Mouse (Mus musculus) urinary bladder, postnatal 25 days (tissue): ENCODE results near the gene Atp5e.

ENCODE experiments used
- DNase-seq: peaks from one replicate; pipeline ENCODE4 v3.0.0; 2022; ENCODE audit warnings: low spot score

The Atp5e gene

DNA sequence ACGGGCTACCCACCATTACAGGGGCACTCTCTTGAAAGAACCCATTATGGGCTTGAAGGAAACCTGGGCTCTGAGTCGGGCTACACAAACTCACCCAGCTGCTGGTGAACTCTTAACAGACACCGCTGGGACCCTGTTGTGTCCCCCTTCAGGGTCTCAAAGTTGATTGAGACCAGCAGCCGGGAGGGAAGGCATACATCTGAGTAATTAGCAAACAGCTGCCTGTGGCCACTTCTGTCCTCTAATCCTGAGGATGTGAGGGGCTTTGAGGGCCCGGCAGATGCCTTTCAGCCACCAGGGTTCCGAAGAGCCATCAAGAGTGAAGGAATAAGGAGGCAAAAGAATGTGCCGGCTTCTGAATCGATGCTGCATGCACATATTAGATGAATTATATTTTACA lies 17.0 kb downstream of the Atp5e start:
- no peak for DNase-seq

DNA sequence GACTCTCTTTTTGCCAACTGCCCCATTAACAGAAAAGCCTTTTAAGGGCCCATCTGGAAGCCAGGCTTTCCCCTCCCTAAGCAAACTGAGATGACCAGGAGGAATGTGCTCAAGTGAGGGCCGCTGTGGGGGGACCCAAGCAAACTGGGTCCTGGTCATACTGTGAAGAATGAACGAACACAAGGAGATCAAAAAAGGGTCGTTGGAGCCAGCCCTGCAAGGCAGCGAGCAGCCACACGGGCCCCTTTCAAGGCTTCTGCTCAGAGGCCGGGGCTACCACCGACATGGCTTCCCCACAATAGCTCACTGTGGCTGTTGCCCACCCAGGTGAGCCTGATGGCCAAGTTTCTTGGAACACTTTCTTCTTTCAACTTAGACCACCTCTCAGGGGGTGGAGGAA lies 17.4 kb downstream of the Atp5e start:
- no peak for DNase-seq

DNA sequence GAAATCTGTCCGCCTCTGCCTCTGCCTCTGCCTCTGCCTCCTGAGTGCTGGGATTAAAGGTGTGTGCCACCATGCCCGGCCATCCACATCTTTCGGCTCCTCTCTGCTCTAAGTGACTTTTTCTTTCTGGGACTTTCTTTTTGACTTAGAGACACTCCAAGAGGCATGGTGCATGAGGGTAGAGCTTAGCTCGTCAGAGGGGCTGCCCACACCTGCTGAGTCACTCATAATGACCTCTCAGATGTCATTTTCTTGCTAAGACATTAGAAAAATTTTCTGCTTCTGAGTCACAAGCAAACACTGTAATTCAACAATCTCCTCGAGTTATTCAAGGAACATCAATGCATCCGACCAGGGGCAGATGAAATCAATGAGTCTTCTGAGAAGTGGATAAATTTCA lies 18.9 kb downstream of the Atp5e start:
- DNase-seq, result no peak

DNA sequence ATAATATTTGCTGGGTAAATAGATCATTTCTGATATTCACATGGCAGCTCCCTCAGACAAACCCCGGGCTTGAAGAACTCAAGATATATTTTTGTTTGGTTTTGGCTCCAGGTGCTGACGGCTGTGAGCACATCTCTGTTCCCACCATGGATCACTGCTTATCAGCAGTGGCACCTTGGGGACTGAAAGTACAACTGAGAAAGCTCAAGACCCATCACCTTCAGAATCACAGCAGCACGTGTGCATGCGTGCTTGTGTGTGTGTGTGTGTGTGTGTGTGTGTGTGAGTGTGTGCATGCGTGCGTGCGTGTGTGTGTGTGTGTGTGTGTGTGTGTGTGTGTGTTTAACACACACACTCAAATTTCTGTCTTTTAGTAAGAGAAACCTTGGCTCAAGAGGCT lies 19.5 kb downstream of the Atp5e start:
- DNase-seq, result no peak

DNA sequence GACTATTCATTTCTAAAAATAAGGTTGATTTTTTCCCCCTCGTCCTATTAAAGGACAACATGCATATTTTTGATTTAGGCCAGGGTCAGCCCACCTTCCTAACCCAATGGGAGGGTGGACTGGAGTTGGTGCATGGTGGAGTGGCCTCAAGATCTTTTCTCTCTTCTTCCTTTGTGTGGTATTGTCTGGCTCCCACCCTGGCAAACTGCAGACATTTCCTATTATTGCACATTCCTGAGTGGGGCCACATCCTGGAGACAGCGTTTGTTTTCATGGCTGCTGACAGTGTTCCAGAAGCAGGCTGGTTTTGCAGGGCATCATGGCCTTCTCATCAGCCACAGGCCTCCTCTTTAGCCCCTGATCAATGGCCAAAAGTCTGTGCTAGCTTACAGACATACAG lies 20.9 kb downstream of the Atp5e start:
- no peak for DNase-seq

DNA sequence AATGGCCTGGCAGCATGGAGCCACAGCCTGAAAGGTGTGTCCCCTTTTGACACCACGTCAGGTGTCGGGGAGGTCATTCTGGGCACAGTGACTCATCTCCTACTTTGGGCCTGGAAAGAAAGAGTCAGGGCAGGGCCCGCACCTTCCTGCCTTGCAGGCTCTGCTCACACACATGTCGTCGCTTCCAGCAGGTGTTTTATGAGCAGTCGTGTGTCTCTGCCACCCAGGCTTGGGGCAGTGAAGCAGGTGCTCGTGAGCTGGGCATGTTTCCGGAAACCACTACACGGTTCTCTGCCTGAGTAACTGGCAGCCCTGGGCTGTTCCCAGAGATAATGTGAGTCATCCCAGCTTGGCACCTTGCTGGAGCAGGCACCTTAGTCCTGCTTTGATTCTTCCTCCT lies 21.4 kb downstream of the Atp5e start:
- no peak for DNase-seq

DNA sequence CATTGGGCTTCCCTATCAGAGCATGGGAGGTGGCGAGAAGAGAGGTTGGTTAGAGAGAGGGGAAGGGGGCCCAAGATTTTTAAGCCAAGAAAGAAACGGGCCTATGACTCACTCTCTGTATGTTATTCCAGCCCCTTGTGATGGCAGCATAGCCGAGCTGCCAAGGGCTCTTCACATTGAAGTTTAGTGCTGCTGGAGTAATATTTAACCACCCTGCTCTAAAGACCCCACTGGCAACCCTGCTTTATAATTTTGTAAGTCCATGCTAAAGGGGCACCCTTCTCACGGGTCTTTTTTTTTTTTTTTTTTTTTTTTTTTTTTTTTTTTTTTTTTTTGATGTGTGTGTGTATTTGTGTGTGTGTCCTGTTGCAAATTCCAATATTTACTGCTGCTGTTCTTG lies 22.0 kb downstream of the Atp5e start:
- no peak for DNase-seq

DNA sequence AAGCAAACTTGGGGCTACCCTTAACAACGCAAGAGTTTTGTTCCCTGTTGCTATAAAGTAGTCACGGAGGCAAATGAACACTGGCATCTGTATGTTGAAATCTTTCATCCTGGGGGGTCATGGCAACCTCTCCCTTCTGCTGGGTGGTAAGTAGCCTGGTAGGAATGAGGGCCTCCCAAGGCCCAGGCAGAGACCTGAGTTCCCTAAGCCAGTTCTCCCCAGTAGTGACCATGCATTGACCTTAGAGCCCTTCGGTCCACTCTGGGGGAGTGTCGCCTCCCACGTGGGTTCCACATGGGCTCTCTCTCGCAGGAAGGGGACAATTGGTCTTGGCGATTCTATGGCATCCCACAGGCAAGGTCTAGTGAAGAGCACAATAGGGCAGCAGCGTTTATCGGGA lies 23.9 kb downstream of the Atp5e start:
- DNase-seq, result no peak

DNA sequence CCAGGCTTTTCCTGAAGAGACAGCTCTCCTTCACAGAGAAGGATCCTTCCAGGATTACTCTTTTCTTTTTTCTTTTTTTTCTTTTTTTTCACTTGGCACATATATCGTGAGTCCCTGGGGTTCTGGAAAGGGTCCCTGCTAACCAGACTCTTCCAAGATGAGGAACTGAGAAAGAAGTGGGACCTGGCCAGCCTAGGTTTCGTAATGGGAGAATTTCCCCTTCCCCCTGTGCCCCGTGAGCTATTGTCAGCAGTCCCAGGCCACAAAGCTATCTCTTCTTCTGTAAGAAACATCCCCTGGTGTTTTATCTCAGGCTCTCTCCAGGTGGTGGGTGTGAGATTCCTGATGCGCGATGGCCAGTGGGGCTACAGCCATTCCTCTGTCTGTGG lies 24.5 kb downstream of the Atp5e start:
- DNase-seq, result no peak

DNA sequence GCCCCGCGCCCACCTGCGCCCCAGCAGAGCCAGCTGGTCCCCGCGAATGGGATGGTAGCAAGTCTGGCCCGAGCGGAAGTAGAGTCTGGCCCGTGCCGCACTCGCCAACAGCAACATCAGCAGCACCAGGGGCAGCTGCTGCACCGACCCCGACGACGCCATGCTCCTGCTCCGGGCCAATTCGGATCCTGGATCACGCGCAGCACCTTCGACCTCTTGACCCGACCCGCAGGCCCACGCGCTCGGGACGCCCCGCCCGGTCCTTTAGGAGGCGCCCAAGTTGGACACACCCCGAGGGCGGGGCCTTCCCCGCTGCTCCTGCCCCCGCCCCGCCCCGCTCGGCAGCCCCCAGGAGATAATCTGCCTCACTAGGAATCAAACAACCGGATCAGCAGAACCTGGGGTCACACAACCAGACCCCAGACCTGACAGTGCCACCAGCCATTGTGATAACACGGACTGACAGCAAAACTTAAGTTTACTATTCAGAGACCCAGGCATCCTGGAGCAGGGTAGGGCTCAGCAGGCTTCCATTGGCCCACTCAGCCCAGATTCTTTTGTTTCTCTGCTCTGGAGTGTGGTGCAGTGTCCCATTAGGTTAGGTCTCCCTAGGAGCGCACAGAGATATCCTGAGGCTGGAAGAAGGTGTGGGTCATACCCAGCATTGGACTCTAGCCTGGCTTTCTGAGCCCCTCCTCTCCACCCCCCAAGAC lies 25.0 kb downstream of the Atp5e start, which contains the start of gene Ctsz:
Ctsz (minus strand) TSS at position 303 of the 713 bp plus-strand sequence.
- peak; percentile 69 for DNase-seq

DNA sequence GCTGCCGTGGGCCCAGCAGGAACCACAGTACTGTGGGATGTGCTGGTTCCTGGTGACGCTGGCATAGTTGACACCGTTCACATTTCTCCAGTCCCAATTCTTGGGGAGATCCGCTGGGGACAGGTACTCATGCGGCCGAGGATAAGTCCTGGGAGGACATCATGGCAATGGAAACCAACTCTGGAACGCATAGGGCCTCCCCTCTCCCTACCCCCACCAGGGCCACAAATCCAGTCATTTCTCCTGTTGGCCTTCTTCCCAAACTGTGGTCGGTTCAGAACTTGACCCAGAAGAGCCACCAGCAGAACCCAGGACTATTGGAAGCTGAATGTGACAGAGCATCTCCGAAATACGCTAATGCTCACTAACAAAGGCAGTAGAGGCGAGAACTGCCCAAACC lies 25.7 kb downstream of the Atp5e start:
- DNase-seq, result no peak

DNA sequence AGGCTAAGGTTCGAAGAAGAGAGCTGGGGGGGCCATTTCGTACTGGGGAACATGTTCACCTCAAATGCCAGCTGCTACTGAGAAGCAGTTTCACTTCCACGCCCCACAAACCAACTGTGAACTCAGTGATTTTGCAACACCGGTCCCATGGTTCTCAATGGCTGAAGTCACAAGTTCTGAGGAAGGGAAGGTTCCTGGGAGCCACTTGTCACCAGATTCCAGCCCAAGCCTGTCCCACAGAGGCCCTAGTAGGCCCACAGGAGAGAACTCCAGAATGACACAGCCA lies 26.3 kb downstream of the Atp5e start:
- DNase-seq, result no peak

DNA sequence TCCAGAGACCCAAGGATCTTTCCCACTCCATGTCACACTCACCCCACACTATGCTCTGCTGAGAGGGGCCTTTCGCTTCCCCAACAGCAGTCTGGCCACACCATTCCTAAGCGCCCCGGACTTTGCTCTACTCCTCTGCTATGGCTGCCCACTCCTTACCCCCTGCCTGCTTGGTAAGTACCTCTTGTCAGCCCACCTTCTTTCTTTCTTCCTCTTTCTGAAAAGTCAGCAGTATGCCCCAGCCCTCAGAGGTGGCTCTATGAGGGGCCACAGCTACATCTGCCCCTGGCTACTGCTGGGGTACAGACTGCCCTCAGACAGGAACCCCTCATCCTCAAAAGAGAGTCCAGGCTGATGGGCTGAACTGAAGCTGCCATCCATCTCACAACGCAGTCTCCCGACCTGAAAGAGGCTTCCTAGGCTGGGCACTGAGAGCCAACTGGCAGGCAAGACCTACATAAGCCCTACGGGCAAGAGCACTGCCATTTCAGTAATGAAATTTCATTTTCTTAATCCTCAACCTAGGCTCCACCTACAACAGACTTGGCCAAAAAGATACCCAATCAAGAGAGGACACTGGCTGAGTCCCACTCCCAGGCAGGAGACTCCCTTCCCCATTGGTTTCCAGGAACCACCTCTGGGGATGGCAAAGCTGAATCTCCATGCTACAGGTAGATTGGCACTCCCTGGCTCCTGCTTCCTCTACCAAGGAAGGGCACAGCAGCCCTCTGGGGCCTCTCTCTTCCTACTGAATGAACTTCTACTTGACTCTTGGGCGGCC lies 26.8 kb downstream of the Atp5e start:
- DNase-seq, result no peak

DNA sequence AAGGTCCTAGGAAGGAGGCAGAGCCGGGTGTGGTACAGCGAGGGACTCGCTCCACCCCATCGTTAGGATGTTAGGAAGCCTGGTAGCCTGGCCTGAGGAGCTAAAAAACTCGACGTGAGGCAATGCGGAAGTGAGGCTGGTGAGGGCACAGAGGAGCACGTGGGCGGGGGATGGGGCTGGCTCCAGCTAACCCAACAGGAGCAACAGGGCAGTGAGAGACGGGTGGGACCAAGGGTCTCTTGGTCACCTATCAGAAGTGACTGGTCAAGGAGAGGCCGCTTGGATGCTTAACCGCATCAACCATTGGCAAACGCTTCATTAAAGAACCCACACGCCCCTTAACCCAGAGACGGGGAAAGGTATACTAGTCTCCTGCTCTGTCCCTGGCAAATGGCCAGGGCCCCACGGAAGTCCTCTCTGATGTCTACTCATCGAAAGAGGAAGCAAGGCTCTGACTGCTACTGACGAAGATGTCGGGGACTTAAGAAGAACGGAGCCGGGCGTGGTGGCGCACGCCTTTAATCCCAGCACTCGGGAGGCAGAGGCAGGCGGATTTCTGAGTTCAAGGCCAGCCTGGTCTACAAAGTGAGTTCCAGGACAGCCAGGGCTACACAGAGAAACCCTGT lies 27.7 kb downstream of the Atp5e start:
- DNase-seq, result no peak

DNA sequence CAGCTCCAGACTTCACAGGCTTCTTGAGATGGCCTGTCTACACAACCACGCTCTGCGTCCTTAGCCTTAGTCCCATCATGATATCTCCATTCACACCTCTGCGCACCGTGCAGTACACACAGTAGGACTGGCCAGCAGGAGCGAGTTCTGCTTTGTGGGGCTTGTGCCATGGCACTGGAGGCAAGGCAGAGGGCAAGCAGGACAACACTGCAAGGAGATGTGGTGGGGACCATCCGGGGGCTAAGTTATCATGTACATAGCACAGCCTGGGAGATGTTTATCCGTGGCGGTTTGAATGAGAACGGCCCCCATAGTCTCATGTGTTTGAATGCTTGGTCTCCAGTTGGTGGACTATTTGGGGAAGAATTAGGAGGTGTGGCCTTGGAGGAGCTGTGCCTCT lies 29.0 kb downstream of the Atp5e start:
- no peak for DNase-seq

DNA sequence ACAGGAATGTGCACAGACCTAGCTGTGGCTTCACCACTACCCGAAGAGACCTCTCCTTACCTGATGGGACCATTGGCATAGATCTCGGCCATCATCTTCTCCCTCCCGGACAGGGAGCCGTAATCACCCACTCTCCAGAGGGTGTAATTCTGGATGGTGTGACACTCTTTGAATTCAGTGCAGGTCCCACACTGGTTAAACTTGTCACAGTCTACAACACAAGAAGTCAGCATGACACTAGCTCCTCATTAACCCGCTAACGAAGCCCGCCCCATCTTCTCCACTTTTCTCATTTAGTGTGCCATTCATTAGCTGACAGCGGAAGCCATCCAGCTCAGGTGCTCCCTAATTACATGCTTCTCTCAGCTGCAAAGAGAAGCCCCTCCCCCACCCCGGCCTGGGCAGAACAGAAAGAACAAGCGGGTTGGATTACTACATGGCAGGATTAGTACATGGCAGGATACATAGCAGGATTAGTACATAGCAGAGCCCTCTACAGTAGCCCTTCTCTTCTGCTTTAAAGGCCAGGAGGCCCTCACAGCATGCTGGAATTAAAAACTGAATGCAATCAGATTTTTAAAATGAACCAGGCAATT lies 34.8 kb downstream of the Atp5e start:
- no peak for DNase-seq

DNA sequence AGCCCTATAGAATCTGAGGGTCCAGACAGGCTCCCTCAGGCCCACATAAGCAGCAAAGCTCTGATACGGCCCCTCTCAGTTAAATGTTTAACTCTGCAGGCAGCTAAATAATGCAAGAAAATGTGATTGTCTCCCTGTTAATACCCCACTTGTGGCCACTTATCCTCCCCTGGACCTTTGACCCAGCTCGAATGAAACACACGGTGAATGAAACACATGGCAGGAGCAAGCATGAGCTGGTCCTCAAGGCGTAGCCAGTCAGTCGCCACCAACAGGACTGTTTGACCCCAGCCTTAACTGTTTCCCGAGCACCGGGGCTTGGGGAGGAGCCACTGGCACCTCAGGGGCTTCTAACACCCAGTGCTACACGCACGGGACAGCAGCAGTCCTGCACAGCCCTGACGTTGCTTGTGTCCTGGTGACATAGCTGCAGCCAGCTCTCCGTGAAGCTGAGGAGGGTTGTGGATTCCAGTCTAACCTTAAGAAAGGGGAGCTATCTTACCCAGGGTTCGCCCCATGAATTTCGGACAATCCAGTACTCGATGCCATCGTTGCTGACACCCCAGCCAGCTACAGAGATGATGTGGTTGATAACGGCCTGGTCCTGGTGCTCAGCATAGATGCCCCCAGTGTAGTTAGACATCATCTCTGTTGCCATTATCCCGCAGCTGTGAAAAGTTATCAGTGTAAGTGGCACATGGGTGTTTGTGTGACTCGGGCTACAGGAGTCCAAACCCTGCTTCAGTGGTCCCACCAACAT lies 35.6 kb downstream of the Atp5e start:
- DNase-seq, result no peak

DNA sequence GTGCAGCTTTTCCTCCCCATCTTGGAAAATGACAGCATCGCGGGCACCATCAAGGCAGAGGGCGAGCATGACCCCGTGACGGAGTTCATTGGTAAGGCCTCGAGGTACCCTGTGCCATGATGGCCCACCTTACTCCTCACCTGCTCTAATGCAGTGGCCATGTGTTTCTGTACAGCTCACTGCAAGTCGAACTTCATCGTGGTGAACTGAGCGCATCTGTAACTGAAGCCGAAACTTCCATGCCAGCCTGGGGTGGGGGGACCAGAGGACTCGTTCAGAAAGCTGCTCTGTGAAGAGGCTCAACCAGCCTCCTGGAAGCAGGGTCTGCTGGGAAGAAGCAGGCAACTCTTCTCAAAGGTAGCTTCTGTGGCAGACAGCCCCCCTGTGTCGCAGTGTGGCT lies 37.0 kb downstream of the Atp5e start:
- DNase-seq, result no peak

DNA sequence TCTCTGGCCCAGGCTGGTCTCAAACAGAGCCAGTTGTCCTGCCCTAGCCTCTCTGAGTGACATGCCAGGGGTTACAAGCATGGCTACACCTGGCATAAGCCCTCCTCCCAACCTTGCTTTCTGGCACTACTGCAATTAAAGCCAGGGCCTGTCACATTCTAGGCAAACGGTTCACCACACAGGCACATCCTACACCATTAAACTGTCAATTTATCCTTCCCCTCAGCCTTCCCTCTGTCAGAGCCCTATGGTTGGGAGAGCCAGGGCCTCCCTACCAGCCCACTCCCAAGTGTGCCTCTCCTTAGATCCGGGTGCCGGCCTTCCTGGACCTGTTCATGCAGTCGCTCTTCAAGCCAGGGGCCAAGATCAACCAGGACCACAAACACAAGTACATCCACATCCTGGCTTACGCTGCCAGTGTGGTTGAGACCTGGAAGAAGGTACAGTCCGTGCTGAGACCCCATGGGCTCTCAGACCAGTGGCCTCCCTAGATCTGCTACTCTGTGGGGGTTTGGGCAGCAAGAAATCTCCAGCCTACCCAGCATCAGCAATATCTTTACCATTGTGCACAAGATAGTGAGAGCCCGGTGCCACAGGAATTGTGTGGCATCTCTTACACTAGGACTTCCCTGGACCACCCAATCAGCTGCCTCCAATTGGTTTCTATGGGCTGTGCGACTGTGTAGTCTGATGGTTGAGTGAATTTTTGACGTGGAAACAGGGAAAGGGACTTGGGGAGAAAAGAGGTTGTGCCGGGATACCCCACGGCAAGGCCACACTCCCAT lies 39.4 kb downstream of the Atp5e start:
- no peak for DNase-seq

DNA sequence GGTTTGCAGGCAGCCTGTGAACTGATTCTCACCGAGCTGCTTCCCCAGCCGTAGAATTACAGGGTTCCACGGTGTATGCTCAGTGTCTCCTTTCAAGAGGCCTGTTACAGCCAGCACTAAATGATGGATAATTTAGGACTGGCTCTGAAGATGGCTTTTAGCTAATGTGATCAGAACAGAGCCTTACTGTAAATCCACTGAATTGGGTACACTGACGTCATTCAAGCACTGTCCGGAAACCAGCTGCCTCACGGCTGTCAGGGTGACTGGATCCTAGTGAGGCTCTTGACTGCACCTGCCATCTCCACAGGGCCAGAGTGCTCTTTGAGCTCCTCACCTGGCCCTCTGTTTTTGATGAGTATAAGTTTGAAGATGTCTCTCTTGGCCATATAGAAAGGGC lies 42.8 kb downstream of the Atp5e start:
- no peak for DNase-seq

DNA sequence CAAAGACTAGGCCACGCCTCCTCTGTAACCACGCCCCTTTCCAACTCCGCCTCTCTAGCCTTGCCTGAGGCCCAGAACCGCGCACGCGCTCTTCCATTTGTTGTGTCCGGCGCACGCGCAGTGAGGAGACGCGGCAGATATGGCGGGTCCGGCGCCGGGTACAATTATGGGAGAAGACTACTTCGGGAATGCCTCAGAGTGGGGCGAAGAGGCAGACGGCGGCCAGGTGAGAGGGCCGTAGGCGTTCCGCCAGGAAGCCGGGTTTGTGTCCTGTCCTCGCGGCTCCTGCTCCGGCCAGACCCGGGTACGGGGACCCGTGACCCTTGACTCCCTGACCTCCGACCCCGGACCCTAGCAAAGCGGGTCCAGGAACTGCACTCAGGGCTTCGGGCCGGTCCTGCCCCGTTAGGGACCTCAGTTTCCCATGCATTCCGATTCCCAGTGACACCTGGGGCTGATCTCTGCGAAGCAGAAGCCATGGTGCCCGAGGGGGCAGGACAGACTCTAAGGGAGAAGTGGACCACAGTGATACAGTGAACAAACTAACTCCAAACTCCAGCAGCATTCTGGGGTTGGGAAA lies 48.1 kb downstream of the Atp5e start, which contains the start of gene Nelfcd:
Nelfcd (plus strand) TSS at position 74 of the 580 bp plus-strand sequence.
- peak; percentile 95 for DNase-seq
